Mouse (Mus musculus) adrenal gland, adult 2 months (tissue): ENCODE measurements around the gene C2cd6. TPM values are rescaled to one million over a fixed set of nuclear protein-coding genes. Genes with fewer than 3 reads are reported as not detected.

Experiments
- DNase-seq: peaks from one replicate; pipeline ENCODE4 v3.0.0; 2021
- long read RNA-seq: library from polyadenylated mRNA; stranded (forward); transcript quantifications from one replicate; pipeline ENCODE4 v2.0.0, GENCODE M21; 2021
- polyA plus RNA-seq: library from polyadenylated mRNA; depleted of rRNA; stranded (reverse); fragments of >200 nt; gene quantifications from 2 replicates; pipeline ENCODE4 v1.2.3, GENCODE M21; 2012; rRNA removed
- total RNA-seq, 2 experiments: library from RNA; stranded (reverse); gene quantifications; 2 replicates each; pipeline ENCODE4 v1.2.3; 2021

Gene C2cd6
- total RNA-seq (not detected), polyA plus RNA-seq (not detected in 2 replicates)
- long read RNA-seq = 0 reads

- no peak for DNase-seq
Measured at GRCm38 (mm10) chr1:59094705-59095104, at the start of gene C2cd6. TSS of gene C2cd6 (minus strand) at chr1:59094900.

- DNase-seq = peak; percentile 55
Measured at GRCm38 (mm10) chr1:59142809-59143208, 48.1 kb upstream of the C2cd6 start.

- no peak for DNase-seq
Measured at GRCm38 (mm10) chr1:59134419-59134818, 39.7 kb upstream of the C2cd6 start.

GRCm38 (mm10) chr1:59128879-59129278, 34.2 kb upstream of the C2cd6 start:
- DNase-seq = no peak

GRCm38 (mm10) chr1:59125558-59125957, 30.9 kb upstream of the C2cd6 start:
- DNase-seq = no peak

- peak; percentile 94 for DNase-seq
Measured at GRCm38 (mm10) chr1:59119720-59120457, 25.2 kb upstream of the C2cd6 start, which contains the start of gene Tmem237. TSS of gene Tmem237 (minus strand) at chr1:59120408.

GRCm38 (mm10) chr1:59110524-59110923, 15.8 kb upstream of the C2cd6 start:
- DNase-seq = no peak

- DNase-seq = no peak
Measured at GRCm38 (mm10) chr1:59102071-59102470, 7.4 kb upstream of the C2cd6 start.

GRCm38 (mm10) chr1:59101020-59101419, 6.3 kb upstream of the C2cd6 start:
- DNase-seq = no peak

GRCm38 (mm10) chr1:59070867-59071266, 23.8 kb downstream of the C2cd6 start:
- DNase-seq = no peak

- DNase-seq = peak; percentile 43
Measured at GRCm38 (mm10) chr1:59067976-59068375, 26.7 kb downstream of the C2cd6 start.

GRCm38 (mm10) chr1:59063697-59064096, 31.0 kb downstream of the C2cd6 start:
- DNase-seq = no peak

GRCm38 (mm10) chr1:59056955-59057354, 37.7 kb downstream of the C2cd6 start:
- DNase-seq = no peak

- no peak for DNase-seq
Measured at GRCm38 (mm10) chr1:59051306-59051705, 43.4 kb downstream of the C2cd6 start.

GRCm38 (mm10) chr1:59037723-59038122, 57.0 kb downstream of the C2cd6 start:
- no peak for DNase-seq

GRCm38 (mm10) chr1:59021556-59021955, 73.1 kb downstream of the C2cd6 start:
- DNase-seq = peak; percentile 11

GRCm38 (mm10) chr1:59009250-59009649, 85.5 kb downstream of the C2cd6 start:
- peak; percentile 33 for DNase-seq

Other genes starting within 250 kb of the C2cd6 start
- 10 to 100 TPM; 57.0 to 68.5 TPM for gene Trak2, start 121.5 kb downstream of the C2cd6 start, total RNA-seq
- gene Trak2, start 121.5 kb downstream of the C2cd6 start, polyA plus RNA-seq = 34.4 and 37.4 TPM in 2 replicates
- gene Stradb, start 121.4 kb downstream of the C2cd6 start, total RNA-seq = 10 to 100 TPM; 25.7 to 34.7 TPM
- gene Stradb, start 121.4 kb downstream of the C2cd6 start, polyA plus RNA-seq = 13.7 and 16.6 TPM in 2 replicates
- gene Tmem237, start 25.5 kb upstream of the C2cd6 start, total RNA-seq = 10 to 100 TPM; 18.1 to 25.8 TPM
- gene Tmem237, start 25.5 kb upstream of the C2cd6 start, polyA plus RNA-seq = 1.8 and 2.1 TPM in 2 replicates
- under 1 TPM in 1 of 2 experiments, not detected in 1; 0.37 TPM for gene Mpp4, start 68.5 kb upstream of the C2cd6 start, total RNA-seq
- 0.51 and 0.62 TPM in 2 replicates for gene Mpp4, start 68.5 kb upstream of the C2cd6 start, polyA plus RNA-seq
- 10 to 100 TPM; 10.1 to 13.8 TPM for gene Als2, start 142.3 kb upstream of the C2cd6 start, total RNA-seq
- gene Als2, start 142.3 kb upstream of the C2cd6 start, polyA plus RNA-seq = 2.2 and 2.3 TPM in 2 replicates
- gene Cdk15, start 162.0 kb upstream of the C2cd6 start, total RNA-seq = not detected
- 0.11 TPM in 1 of 2 replicates, not detected in the other for gene Cdk15, start 162.0 kb upstream of the C2cd6 start, polyA plus RNA-seq